In genomic region chr7:112741790-112742189, GRCm38 (mm10) we compare ENCODE assay signal across 8 mouse cellular contexts.
DNase-seq lines count a peak whose midpoint lies in the region; ATAC-seq and TF ChIP-seq lines count a peak whose summit lies in the region.

No protein-coding gene starts in this region.

- peak; percentile 63 for DNase-seq in gastrocnemius, postnatal 14 days
- peak; percentile 90 for DNase-seq in kidney, adult 2 months
- no peak for DNase-seq in right cerebral cortex, postnatal 36 days (ENCODE audit: low spot score in 2 of 2)
- no peak for DNase-seq in thymus, postnatal 36 days

- 0 out of 2 replicates have a peak overlapping the region, but pooled peaks have one; percentile 11 for H3K27ac ChIP-seq in intestine, embryonic 15.5 days
- no peak overlapping the region for H3K27ac ChIP-seq in intestine, postnatal 0 days (ENCODE audit: low read depth, low read length)
- H3K27ac ChIP-seq in kidney, adult 2 months (ENCODE audit: insufficient read depth, low read depth, low read length), result peak overlapping the region; percentile 88
- peak overlapping the region; percentile 24 for H3K27ac ChIP-seq in neural tube, embryonic 15.5 days (replicated peaks)

- H3K36me3 ChIP-seq in intestine, embryonic 15.5 days, result no peaks in the 10 kb centered on the region
- no peaks in the 10 kb centered on the region for H3K36me3 ChIP-seq in intestine, postnatal 0 days (ENCODE audit: control insufficient read depth, insufficient read depth)
- no peaks in the 10 kb centered on the region for H3K36me3 ChIP-seq in kidney, adult 2 months (ENCODE audit: control insufficient read depth, insufficient read depth, low read length)
- no peaks in the 10 kb centered on the region for H3K36me3 ChIP-seq in neural tube, embryonic 15.5 days

- H3K27me3 ChIP-seq in intestine, embryonic 15.5 days (replicated peaks), result no peaks in the 10 kb centered on the region
- no peaks in the 10 kb centered on the region for H3K27me3 ChIP-seq in intestine, postnatal 0 days (replicated peaks; ENCODE audit: control insufficient read depth, insufficient read depth, low read length)
- no peaks in the 10 kb centered on the region for H3K27me3 ChIP-seq in kidney, adult 2 months (replicated peaks; ENCODE audit: control insufficient read depth, insufficient read depth, low read length)
- H3K27me3 ChIP-seq in neural tube, embryonic 15.5 days (replicated peaks), result no peaks in the 10 kb centered on the region

- TF ChIP-seq POLR2A in kidney, adult 2 months (IDR thresholded peaks at IDR 0.05; ENCODE audit: low read depth, low read length), result no peak

- 50% methylated on average over 12 of the region's 12 CpGs for WGBS in intestine, embryonic 15.5 days
- WGBS in intestine, postnatal 0 days, result 58% methylated on average over 12 of the region's 12 CpGs
- WGBS in kidney, adult 2 months, result 34% methylated on average over 12 of the region's 12 CpGs
- WGBS in neural tube, embryonic 15.5 days, result 20% methylated on average over 12 of the region's 12 CpGs

- H3K4me1 ChIP-seq in intestine, embryonic 15.5 days (replicated peaks), result peaks cover 34% of the 10 kb centered on the region
- peaks cover 14% of the 10 kb centered on the region for H3K4me1 ChIP-seq in intestine, postnatal 0 days (replicated peaks; ENCODE audit: control insufficient read depth, insufficient read depth, low read length)
- peaks cover 36% of the 10 kb centered on the region for H3K4me1 ChIP-seq in kidney, adult 2 months (ENCODE audit: control insufficient read depth, insufficient read depth, low read length)
- peaks cover 44% of the 10 kb centered on the region for H3K4me1 ChIP-seq in neural tube, embryonic 15.5 days

- H3K9me3 ChIP-seq in intestine, embryonic 15.5 days, result no peaks in the 10 kb centered on the region
- H3K9me3 ChIP-seq in intestine, postnatal 0 days (ENCODE audit: control insufficient read depth), result no peaks in the 10 kb centered on the region
- H3K9me3 ChIP-seq in neural tube, embryonic 15.5 days (replicated peaks), result no peaks in the 10 kb centered on the region

- H3K9ac ChIP-seq in intestine, embryonic 15.5 days, result peak overlapping the region; percentile 17; the same call in 1 of the 2 replicates
- no peak overlapping the region for H3K9ac ChIP-seq in intestine, postnatal 0 days (ENCODE audit: low read depth, low read length)
- no peak overlapping the region for H3K9ac ChIP-seq in neural tube, embryonic 15.5 days (replicated peaks)

- no peak overlapping the region for H3K4me3 ChIP-seq in intestine, embryonic 15.5 days (replicated peaks)
- H3K4me3 ChIP-seq in intestine, postnatal 0 days (ENCODE audit: low read depth, low read length), result no peak overlapping the region
- H3K4me3 ChIP-seq in kidney, adult 2 months (ENCODE audit: insufficient read depth, low read depth, low read length), result no peak overlapping the region
- no peak overlapping the region for H3K4me3 ChIP-seq in neural tube, embryonic 15.5 days (replicated peaks)

- ATAC-seq in intestine, embryonic 15.5 days, result no peak
- ATAC-seq in intestine, postnatal 0 days, result no peak
- peak; percentile 41 for ATAC-seq in neural tube, embryonic 15.5 days (ENCODE audit: low FRiP score)
- ATAC-seq in CD4-positive, CD25-positive, alpha-beta regulatory T cell, adult 4 months, result no peak

- intact Hi-C loops in gastrocnemius, postnatal 14 days (cut with DNase I; ENCODE audit: low total_unique reads), result no loop called here

- H3K4me2 ChIP-seq in intestine, embryonic 15.5 days (replicated peaks), result no peak overlapping the region
- H3K4me2 ChIP-seq in intestine, postnatal 0 days (replicated peaks; ENCODE audit: low read depth), result no peak overlapping the region
- H3K4me2 ChIP-seq in neural tube, embryonic 15.5 days, result 0 out of 2 replicates have a peak overlapping the region, but pooled peaks have one; percentile 2

- TF ChIP-seq CTCF in intestine, postnatal 0 days (IDR thresholded peaks at IDR 0.05; ENCODE audit: low read depth), result no peak
- no peak for TF ChIP-seq CTCF in kidney, adult 2 months (conservative IDR thresholded peaks at IDR 0.05; ENCODE audit: insufficient read depth, insufficient read length, low read depth, low read length)

Comparison
In these comparisons a context has a peak if more than half of its experiments do, and no peak if none do; other contexts are left out.
1. DNase-seq: peak in gastrocnemius, postnatal 14 days (single experiment) and kidney, adult 2 months (single experiment); none in right cerebral cortex, postnatal 36 days (0 of 2) and thymus, postnatal 36 days (0 of 2).